Mouse (Mus musculus): ENCODE measurements at regions not wholly inside any gene's neighbourhood (a gene's known extent, or its start where the extent isn't known, plus 50 kb on each side); places are given as distances from the start of the nearest gene placed in this dataset.

- no peak for DNase-seq
Observed at GRCm38 (mm10) chr5:73803431-73803830, 152.3 kb downstream of the Spata18 start.

- no peak for DNase-seq
Observed at GRCm38 (mm10) chr5:73804556-73805230, 153.5 kb downstream of the Spata18 start.

GRCm38 (mm10) chr5:73810660-73811059, 159.5 kb downstream of the Spata18 start:
- DNase-seq = no peak

- no peak for DNase-seq
Observed at GRCm38 (mm10) chr5:73811094-73811521, 159.9 kb downstream of the Spata18 start.

GRCm38 (mm10) chr5:73815752-73816151, 164.6 kb downstream of the Spata18 start:
- no peak for DNase-seq

- DNase-seq = no peak
Observed at GRCm38 (mm10) chr5:73817180-73817579, 166.0 kb downstream of the Spata18 start.

GRCm38 (mm10) chr5:73821956-73822545, 170.9 kb downstream of the Spata18 start:
- DNase-seq = no peak

- no peak for DNase-seq
Observed at GRCm38 (mm10) chr5:73823421-73823820, 172.2 kb downstream of the Spata18 start.

GRCm38 (mm10) chr5:73826941-73827340, 175.8 kb downstream of the Spata18 start:
- DNase-seq = no peak

- no peak for DNase-seq
Observed at GRCm38 (mm10) chr5:73833721-73834120, 182.5 kb downstream of the Spata18 start.

- DNase-seq = no peak
Observed at GRCm38 (mm10) chr5:73843776-73844175, 192.6 kb downstream of the Spata18 start.

- DNase-seq = peak; percentile 19
Observed at GRCm38 (mm10) chr5:73846096-73846782, 195.1 kb downstream of the Spata18 start.

- DNase-seq = no peak
Observed at GRCm38 (mm10) chr5:73846783-73847151, 195.6 kb downstream of the Spata18 start.

GRCm38 (mm10) chr5:73851501-73851900, 200.3 kb downstream of the Spata18 start:
- DNase-seq = no peak

- peak; percentile 86 for DNase-seq
Observed at GRCm38 (mm10) chr5:73854025-73854773, 203.0 kb downstream of the Spata18 start.

- peak; percentile 34 for DNase-seq
Observed at GRCm38 (mm10) chr5:73854774-73855371, 203.7 kb downstream of the Spata18 start.

- DNase-seq = no peak
Observed at GRCm38 (mm10) chr5:73859320-73859719, 208.1 kb downstream of the Spata18 start.

GRCm38 (mm10) chr5:73864138-73864761, 204.0 kb downstream of the Usp46 start:
- peak; percentile 76 for DNase-seq

- no peak for DNase-seq
Observed at GRCm38 (mm10) chr5:73872641-73873421, 195.4 kb downstream of the Usp46 start.

GRCm38 (mm10) chr5:73874770-73875169, 193.5 kb downstream of the Usp46 start:
- DNase-seq = no peak

- DNase-seq = peak; percentile 42
Observed at GRCm38 (mm10) chr5:73875847-73876246, 192.4 kb downstream of the Usp46 start.

GRCm38 (mm10) chr5:73880936-73881335, 187.3 kb downstream of the Usp46 start:
- no peak for DNase-seq

Measured in lung, postnatal 10 days (tissue).